Mouse (Mus musculus) MEL (cell line): ENCODE measurements at regions not wholly inside any gene's neighbourhood (a gene's known extent, or its start where the extent isn't known, plus 50 kb on each side); places are given as distances from the start of the nearest gene placed in this dataset.
"Not testable (repeated sequence)": the region's sequence is repeated elsewhere in the genome, so short reads cannot be mapped to it uniquely, and the experiment has no call there.

Experiments used
- DNase-seq: peaks from one replicate; pipeline ENCODE4 v3.0.0; 2011; ENCODE audit warnings: low read depth, low spot score
- H3K27ac ChIP-seq: 2 replicates; pipeline ENCODE4 v1.5.1; 2012; ENCODE audit warnings: low read depth, mild to moderate bottlenecking, control low read depth, low read length, moderate library complexity; ENCODE audit not compliant: control insufficient read depth
- H3K27me3 ChIP-seq, 2 experiments: fragments of 150-350 bp in 1 of 2; sonication (generic) in 1 of 2; 2 replicates each; pipeline ENCODE4 v1.6.1; 2012; ENCODE audit warnings: low read length in 2 of 2, mild to moderate bottlenecking in 2 of 2, improper control_type of control experiment in 1 of 2, moderate library complexity in 1 of 2; ENCODE audit not compliant: insufficient read depth in 2 of 2, control insufficient read depth in 1 of 2
- H3K36me3 ChIP-seq, 2 experiments: 2 replicates each; pipeline ENCODE4 v1.6.1; 2012 to 2014; ENCODE audit warnings: low read length in 2 of 2, improper control_type of control experiment in 1 of 2, inconsistent platforms in 1 of 2, mild to moderate bottlenecking in 1 of 2; ENCODE audit not compliant: insufficient read depth in 2 of 2, control insufficient read depth in 1 of 2
- H3K4me1 ChIP-seq, 2 experiments: fragments of 150-350 bp in 1 of 2; sonication (generic) in 1 of 2; 2 replicates each; pipeline ENCODE4 v1.6.1; 2012; ENCODE audit warnings: low read length in 2 of 2, improper control_type of control experiment in 1 of 2, mild to moderate bottlenecking in 1 of 2; ENCODE audit not compliant: insufficient read depth in 2 of 2, control insufficient read depth in 1 of 2
- H3K4me3 ChIP-seq, 2 experiments: fragments of 150-350 bp in 1 of 2; sonication (generic) in 1 of 2; 2 replicates each; pipeline ENCODE4 v1.5.1; 2012; ENCODE audit warnings: low read depth in 2 of 2, low read length in 2 of 2, mild to moderate bottlenecking in 2 of 2, moderate library complexity in 2 of 2, control low read depth in 1 of 2, improper control_type of control experiment in 1 of 2; ENCODE audit not compliant: control insufficient read depth in 1 of 2, insufficient read depth in 1 of 2
- H3K79me2 ChIP-seq: 2 replicates; pipeline ENCODE4 v1.6.1; 2012; ENCODE audit warnings: mild to moderate bottlenecking, low read length, moderate library complexity; ENCODE audit not compliant: control insufficient read depth, poor library complexity, insufficient read depth
- H3K9ac ChIP-seq: 2 replicates; pipeline ENCODE4 v1.6.1; 2012; ENCODE audit warnings: low read depth, mild to moderate bottlenecking, control low read depth, low read length, moderate library complexity; ENCODE audit not compliant: control insufficient read depth, poor library complexity, severe bottlenecking
- H3K9me3 ChIP-seq: fragments of 150-350 bp; sonication (generic); replicated peaks from 2 replicates; pipeline ENCODE4 v1.6.1; 2012; ENCODE audit warnings: mild to moderate bottlenecking, low read length, improper control_type of control experiment, moderate library complexity; ENCODE audit not compliant: insufficient read depth

DNA sequence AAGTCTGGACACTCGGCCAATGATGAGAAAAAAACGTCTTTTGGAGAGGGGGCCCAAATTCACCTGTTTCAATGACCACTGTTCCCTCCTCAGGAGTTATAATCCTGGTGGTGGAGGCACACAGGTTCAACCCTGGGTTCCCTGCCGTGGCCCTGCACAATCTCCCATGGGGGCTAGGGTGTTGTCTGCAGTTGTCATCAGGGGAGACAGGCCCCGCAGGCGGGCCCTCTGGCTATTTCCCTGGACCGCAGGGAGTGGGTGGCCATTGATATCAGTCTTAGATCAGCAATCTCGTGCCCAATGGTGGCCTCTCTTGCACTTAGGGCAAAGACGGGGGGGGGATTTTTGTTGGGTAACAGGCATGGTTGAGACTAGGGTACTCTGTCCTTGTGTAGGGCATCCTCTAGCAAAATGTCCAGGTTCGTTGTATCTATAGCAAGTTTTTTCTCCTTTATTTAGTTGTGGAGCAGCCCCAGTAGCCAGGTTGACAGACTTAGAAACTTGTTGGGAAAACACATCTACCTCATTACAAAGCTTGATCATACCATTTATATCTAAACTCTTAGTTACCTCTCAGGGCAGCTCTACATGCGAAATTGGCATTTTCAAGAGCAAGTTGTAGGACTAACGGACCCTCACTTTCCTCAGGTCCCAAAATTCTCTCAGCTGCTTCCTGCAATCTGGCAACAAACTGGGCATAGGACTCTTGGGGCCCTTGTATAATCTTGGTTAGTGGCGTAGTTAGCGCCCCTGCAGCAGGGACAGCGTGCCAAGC, 66.9 kb upstream of the Zfp709 start:
- H3K27ac ChIP-seq, DNase-seq, H3K36me3 ChIP-seq: not testable (repeated sequence)

DNA sequence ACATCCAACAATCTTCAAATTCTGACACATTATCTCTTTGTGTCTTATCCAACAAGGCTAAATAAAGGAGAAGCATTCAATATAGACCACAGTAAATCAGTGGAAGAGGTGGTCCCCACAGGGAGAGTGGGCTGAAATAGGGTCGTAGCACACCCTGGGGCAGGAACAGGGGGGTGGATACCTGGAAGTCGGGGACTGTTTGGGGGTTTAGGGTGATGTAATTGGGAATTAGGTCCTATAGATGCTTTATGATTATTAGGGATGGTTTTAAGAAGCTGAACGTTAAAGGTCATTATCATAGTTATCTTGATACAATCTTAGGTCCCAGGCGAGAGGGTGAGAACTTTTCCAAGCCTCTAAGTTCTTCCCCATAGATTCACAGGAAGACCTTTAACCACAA, 67.9 kb upstream of the Zfp709 start:
- H3K79me2 ChIP-seq, H3K9ac ChIP-seq, H3K36me3 ChIP-seq, H3K4me3 ChIP-seq, H3K4me1 ChIP-seq, H3K27ac ChIP-seq, DNase-seq, H3K27me3 ChIP-seq, H3K9me3 ChIP-seq: not testable (repeated sequence)

More for the DNA sequence above, 66.9 kb upstream of the Zfp709 start:
- H3K4me1 ChIP-seq, H3K27me3 ChIP-seq, H3K9me3 ChIP-seq, H3K4me3 ChIP-seq, H3K79me2 ChIP-seq, H3K9ac ChIP-seq: not testable (repeated sequence)

GRCm38 (mm10) chr8:71813239-71813638, 68.6 kb upstream of the Zfp709 start:
- not testable (repeated sequence) for DNase-seq, H3K27ac ChIP-seq, H3K4me3 ChIP-seq, H3K9ac ChIP-seq, H3K4me1 ChIP-seq, H3K27me3 ChIP-seq, H3K36me3 ChIP-seq, H3K9me3 ChIP-seq, H3K79me2 ChIP-seq

DNA sequence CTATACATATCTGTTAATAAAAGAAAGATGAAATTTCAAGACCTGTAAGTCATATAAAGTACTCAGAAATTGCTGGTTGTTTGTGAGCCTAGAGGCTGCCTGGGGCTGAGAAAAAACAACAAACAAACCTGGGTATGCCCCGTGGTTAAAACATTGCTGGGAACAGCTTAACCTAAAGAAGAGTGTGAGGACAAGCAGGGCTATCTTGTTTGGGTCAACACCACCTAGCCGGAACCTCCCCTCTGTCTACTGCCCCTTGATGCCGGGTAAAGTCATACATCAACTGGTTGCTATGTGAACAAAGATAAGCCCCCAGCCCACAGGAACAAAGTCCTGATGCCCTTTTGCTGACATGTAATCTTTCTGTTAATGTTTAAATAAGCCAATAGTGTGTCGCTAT, 74.0 kb upstream of the Zfp709 start:
- DNase-seq, H3K4me1 ChIP-seq, H3K79me2 ChIP-seq, H3K4me3 ChIP-seq, H3K9me3 ChIP-seq, H3K36me3 ChIP-seq, H3K9ac ChIP-seq, H3K27ac ChIP-seq, H3K27me3 ChIP-seq: not testable (repeated sequence)

DNA sequence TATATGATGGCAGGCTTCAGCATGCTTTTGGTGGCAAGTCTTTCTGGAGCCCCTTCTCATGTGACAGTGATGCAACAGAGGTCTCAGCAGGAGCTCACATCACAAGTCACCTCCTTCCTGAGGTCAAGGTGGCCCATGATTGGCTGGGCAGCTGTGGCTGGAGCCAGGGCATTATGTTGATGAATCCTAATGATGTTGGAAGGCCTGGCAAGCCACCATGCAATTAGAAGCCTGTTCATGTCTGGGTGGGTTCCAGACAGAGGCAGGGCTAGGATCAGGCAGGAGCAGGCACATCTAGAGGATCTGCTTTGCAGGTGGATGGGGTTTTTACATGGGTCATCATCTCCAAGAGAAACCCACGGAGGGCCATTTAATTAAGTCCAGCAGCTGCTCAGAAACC, 77.2 kb upstream of the Zfp709 start:
- H3K79me2 ChIP-seq, H3K27ac ChIP-seq, DNase-seq, H3K4me1 ChIP-seq, H3K9ac ChIP-seq, H3K9me3 ChIP-seq, H3K27me3 ChIP-seq, H3K4me3 ChIP-seq, H3K36me3 ChIP-seq: not testable (repeated sequence)

GRCm38 (mm10) chr8:71802226-71802625, 76.7 kb upstream of the Fcho1 start:
- H3K4me1 ChIP-seq, H3K79me2 ChIP-seq, H3K36me3 ChIP-seq, H3K4me3 ChIP-seq, H3K27ac ChIP-seq, DNase-seq, H3K27me3 ChIP-seq, H3K9ac ChIP-seq, H3K9me3 ChIP-seq: not testable (repeated sequence)

DNA sequence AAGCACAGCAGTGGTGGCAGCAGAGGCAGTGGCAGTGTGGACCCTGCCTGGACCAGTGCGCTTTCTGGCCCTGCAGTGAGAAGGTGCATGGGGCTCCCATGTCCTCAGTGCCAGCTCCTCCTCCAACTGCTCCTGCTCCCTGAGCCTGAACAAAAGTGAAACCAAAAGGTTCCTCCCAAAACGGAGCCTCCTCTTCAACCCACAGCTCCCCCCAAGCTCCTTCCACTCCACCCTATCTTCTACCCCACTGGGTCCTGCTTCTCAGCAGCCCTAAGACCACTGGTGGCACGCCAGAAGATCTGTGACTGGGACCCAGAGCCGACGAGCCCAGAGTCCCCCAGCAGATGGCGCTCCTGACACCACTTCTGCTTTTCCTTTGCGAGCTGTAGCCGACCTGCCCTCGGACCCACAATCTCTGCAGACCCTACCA, 63.5 kb upstream of the Fcho1 start:
- H3K9ac ChIP-seq: 0 out of 2 replicates have a peak overlapping the region, but pooled peaks have one; percentile 43
- H3K79me2 ChIP-seq, H3K36me3 ChIP-seq, H3K4me1 ChIP-seq, H3K9me3 ChIP-seq, H3K27ac ChIP-seq, H3K27me3 ChIP-seq: not testable (repeated sequence)
- peak; percentile 16 for DNase-seq
- H3K4me3 ChIP-seq: peak overlapping the region; percentile 51 to 53; a peak in 3 of 4 replicates
